Mouse (Mus musculus) spleen, adult 2 months (tissue): Measurements from ENCODE around the gene Ric1. TPM values are rescaled to one million over a fixed set of nuclear protein-coding genes. Genes with fewer than 3 reads are reported as not detected.
"Not testable (repeated sequence)": the region's sequence is repeated elsewhere in the genome, so short reads cannot be mapped to it uniquely, and the experiment has no call there.

Source experiments
- DNase-seq, 2 experiments: peaks; one replicate each; pipeline versions ENCODE4 v3.0.0 to v3.0.0-alpha.2; 2012 to 2021; ENCODE audit warnings: low spot score in 2 of 2, low read depth in 1 of 2
- H3K27ac ChIP-seq: fragments of 200-500 bp; 2 replicates; pipeline ENCODE4 v1.5.1; 2012; ENCODE audit warnings: low read length, inconsistent platforms; ENCODE audit not compliant: insufficient read depth
- H3K27me3 ChIP-seq: fragments of 200-500 bp; 2 replicates; pipeline ENCODE4 v1.6.1; 2012; ENCODE audit warnings: mild to moderate bottlenecking, moderate library complexity, low read length, inconsistent platforms; ENCODE audit not compliant: control insufficient read depth, insufficient read depth
- H3K36me3 ChIP-seq: fragments of 200-500 bp; 2 replicates; pipeline ENCODE4 v1.6.1; 2012; ENCODE audit warnings: mild to moderate bottlenecking, low read length, inconsistent platforms; ENCODE audit not compliant: control insufficient read depth, insufficient read depth
- H3K4me1 ChIP-seq: fragments of 200-500 bp; 2 replicates; pipeline ENCODE4 v1.6.1; 2011; ENCODE audit warnings: inconsistent platforms; ENCODE audit not compliant: control insufficient read depth, insufficient read depth, insufficient read length
- H3K4me3 ChIP-seq: fragments of 200-500 bp; 2 replicates; pipeline ENCODE4 v1.5.1; 2011; ENCODE audit warnings: mild to moderate bottlenecking, inconsistent platforms; ENCODE audit not compliant: insufficient read depth, insufficient read length; ENCODE audit errors: extremely low read depth
- CTCF ChIP-seq: fragments of 200-500 bp; IDR thresholded peaks from 2 replicates; pipeline ENCODE4 v1.5.1; 2011; ENCODE audit warnings: mild to moderate bottlenecking, inconsistent platforms; ENCODE audit not compliant: insufficient read depth, insufficient read length, insufficient replicate concordance; ENCODE audit errors: extremely low read depth
- POLR2A ChIP-seq: fragments of 200-500 bp; IDR thresholded peaks from 2 replicates; pipeline ENCODE4 v1.6.1; 2011; ENCODE audit warnings: low read depth, low read length, inconsistent platforms
- WGBS: fragments of 180-500 bp; shearing (Covaris S2); methylation state at CpG from one replicate; pipeline ENCODE4 v1.1.7; 2018; 5-methylcytosine and 5-hydroxymethylcytosine counted together
- polyA plus RNA-seq: library from polyadenylated mRNA; depleted of rRNA; stranded (reverse); fragments of >200 nt; gene quantifications from 2 replicates; pipeline ENCODE4 v1.2.3, GENCODE M21; 2012

The Ric1 gene
- polyA plus RNA-seq, 1 experiment = 6.7 TPM

DNA sequence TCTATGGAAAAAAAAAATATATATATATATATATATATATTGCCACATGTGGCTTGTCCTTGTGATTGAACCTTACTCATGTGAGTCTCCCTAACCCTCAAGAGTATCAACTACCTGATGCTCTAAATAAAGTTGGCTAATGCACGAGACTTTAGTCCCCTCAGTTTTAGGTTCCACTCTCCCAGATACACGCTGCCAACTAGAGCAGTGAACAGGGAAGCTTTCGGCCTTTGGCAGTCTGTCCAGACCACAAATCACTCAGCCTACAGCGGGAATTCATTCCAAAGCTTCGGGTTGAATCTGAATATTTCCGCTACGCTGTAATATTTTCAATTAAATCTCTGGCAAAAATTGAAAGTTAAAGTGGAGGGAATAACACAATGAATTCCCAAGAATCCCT is 3.7 kb upstream of the Ric1 start:
- no peaks in the 10 kb centered on the region; the same call in 1 of the 2 replicates for H3K27me3 ChIP-seq
- WGBS = 88% methylated on average over 7 of the region's 7 CpGs
- TF ChIP-seq POLR2A (no peak), CTCF (no peak)
- H3K4me3 ChIP-seq = no peak overlapping the region
- no peak for DNase-seq
- no peaks in the 10 kb centered on the region; the same call in 1 of the 2 replicates for H3K36me3 ChIP-seq
- no peak overlapping the region for H3K27ac ChIP-seq
- peaks cover under 1% of the 10 kb centered on the region; the same call in 1 of the 2 replicates for H3K4me1 ChIP-seq

DNA sequence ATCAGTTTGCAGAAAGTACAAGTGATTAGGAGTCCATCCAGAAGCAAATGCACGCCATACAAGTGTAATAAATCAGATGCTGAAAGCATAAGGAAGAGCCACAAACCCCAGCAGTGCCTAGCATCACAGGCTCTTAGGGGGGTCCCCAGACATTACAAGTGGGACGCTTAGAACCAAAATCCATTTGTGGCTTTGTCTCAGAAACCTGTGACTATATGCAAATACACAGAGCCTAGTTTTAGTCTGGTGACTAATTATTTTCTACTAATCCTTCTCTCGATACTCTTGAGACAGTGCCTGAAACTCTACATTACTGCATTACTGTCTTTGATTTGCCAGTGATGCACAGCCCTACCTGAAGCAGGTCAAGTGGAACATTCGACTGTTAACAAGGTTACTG is 3.2 kb upstream of the Ric1 start:
- DNase-seq = no peak
- no peaks in the 10 kb centered on the region; the same call in 1 of the 2 replicates for H3K36me3 ChIP-seq
- 77% methylated on average over 4 of the region's 4 CpGs for WGBS
- no peaks in the 10 kb centered on the region; the same call in 1 of the 2 replicates for H3K27me3 ChIP-seq
- TF ChIP-seq POLR2A (no peak), CTCF (no peak)
- H3K4me1 ChIP-seq = peaks cover 4% of the 10 kb centered on the region
- H3K27ac ChIP-seq = no peak overlapping the region
- no peak overlapping the region for H3K4me3 ChIP-seq

- Histone ChIP-seq H3K4me1 (peaks cover 4% of the 10 kb centered on the region), H3K27ac (no peak overlapping the region), H3K27me3 (no peaks in the 10 kb centered on the region; the same call in 1 of the 2 replicates), H3K4me3 (no peak overlapping the region), H3K36me3 (no peaks in the 10 kb centered on the region; the same call in 1 of the 2 replicates)
- DNase-seq = no peak
- 61% methylated on average over 10 of the region's 10 CpGs for WGBS
- no peak for TF ChIP-seq CTCF
- no peak for TF ChIP-seq POLR2A
Observed at GRCm38 (mm10) chr19:29520996-29521560, 1.0 kb upstream of the Ric1 start.

DNA sequence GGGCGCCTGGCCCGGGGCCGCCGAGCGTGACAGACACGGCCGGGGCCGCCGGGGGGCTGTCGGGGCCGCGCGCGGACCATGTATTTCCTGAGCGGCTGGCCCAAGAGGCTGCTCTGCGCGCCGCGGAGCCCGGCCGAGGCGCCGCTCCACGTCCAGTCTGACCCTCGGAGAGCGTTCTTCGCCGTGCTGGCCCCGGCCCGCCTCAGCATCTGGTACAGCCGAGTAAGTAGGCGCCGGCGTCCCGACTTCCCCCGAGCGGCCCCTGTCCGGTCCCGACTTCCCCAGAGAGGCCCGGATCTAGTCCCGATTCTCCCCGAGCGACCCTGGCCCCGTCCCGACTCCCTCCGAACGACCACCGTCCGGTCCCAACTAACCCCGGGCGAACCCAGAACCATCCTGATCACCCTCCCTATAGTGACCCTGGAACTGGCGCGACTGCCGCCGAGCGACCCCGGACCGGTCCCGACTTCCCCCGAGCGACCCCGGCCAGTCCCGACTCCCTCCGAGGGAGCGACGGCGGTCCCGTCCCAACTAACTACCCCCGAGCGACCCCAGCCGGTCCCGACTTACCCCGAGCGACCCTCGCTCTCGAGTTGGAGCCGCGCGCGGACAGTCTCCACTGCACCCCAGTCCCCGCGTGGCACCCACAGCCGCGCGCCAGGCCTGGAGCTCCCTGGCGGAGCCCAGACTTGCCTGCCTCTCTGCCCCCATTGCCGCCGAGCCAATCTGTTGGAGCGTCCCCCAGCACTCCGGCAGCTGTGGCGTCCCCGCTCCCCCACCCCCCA is 555 bp downstream of the Ric1 start:
- peaks cover 4% of the 10 kb centered on the region for H3K4me1 ChIP-seq
- no peak for TF ChIP-seq POLR2A
- TF ChIP-seq CTCF = no peak
- DNase-seq = peak in 1 of 2 experiments; percentile 39
- H3K4me3 ChIP-seq = peak overlapping the region; percentile 100
- H3K27me3 ChIP-seq = no peaks in the 10 kb centered on the region; the same call in 1 of the 2 replicates
- no peaks in the 10 kb centered on the region; the same call in 1 of the 2 replicates for H3K36me3 ChIP-seq
- peak overlapping the region; percentile 79 for H3K27ac ChIP-seq
- WGBS = under 1% methylated on average over 86 of the region's 92 CpGs

DNA sequence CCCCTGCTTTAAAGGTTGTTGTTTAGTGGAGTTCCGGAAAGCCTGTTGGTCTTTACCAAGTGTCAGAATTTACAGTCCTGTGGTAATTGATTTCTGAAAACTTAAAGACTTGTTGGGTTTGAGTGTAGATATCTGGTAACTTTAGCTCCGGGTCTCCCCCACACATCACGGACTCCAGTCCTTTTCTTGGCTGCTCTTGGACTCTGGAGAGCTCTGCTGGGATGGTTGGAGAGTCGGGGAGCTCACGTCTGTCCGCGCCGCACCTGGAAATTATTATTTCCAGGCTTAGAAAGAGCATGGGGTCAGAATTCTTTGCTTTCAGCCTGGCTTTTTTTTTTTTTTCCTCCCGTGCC is 1.1 kb downstream of the Ric1 start:
- Histone ChIP-seq H3K27me3 (no peaks in the 10 kb centered on the region; the same call in 1 of the 2 replicates), H3K36me3 (no peaks in the 10 kb centered on the region; the same call in 1 of the 2 replicates), H3K27ac (no peak overlapping the region), H3K4me1 (peaks cover 4% of the 10 kb centered on the region), H3K4me3 (peak overlapping the region; percentile 100)
- DNase-seq = no peak
- no peak for TF ChIP-seq POLR2A
- TF ChIP-seq CTCF = no peak
- WGBS = 2% methylated on average over 9 of the region's 9 CpGs

- no peaks in the 10 kb centered on the region; the same call in 1 of the 2 replicates for H3K27me3 ChIP-seq
- peaks cover 4% of the 10 kb centered on the region for H3K4me1 ChIP-seq
- no peak for TF ChIP-seq CTCF
- TF ChIP-seq POLR2A = no peak
- H3K27ac ChIP-seq = no peak overlapping the region
- no peak for DNase-seq
- H3K4me3 ChIP-seq = peak overlapping the region; percentile 100
- H3K36me3 ChIP-seq = no peaks in the 10 kb centered on the region
- 40% methylated on average over 5 of the region's 5 CpGs for WGBS
Observed at GRCm38 (mm10) chr19:29523701-29524100, 1.6 kb downstream of the Ric1 start.

DNA sequence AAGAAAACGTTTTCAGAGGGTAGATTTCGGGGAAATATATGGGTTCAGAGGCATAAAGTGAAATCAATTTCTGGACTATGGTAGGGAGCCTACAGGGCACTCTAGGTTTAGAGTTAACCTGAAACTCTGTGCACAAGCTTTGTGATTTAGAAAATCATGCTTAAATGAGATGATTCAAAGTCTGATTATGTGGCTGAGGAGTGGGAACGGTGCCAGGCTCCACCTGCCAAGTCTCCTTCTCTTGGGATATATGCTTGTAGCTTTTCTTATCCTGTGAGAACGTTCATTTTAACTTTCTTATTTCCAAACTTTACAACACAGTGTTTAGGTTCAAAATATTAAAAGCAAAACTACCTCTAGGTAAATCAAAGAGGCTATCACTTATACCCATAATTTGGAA is 2.5 kb downstream of the Ric1 start:
- Histone ChIP-seq H3K36me3 (no peaks in the 10 kb centered on the region), H3K27me3 (no peaks in the 10 kb centered on the region; the same call in 1 of the 2 replicates), H3K27ac (no peak overlapping the region), H3K4me3 (no peak overlapping the region), H3K4me1 (peaks cover 4% of the 10 kb centered on the region)
- DNase-seq = no peak
- WGBS = 71% methylated on average over 4 of the region's 4 CpGs
- no peak for TF ChIP-seq CTCF
- TF ChIP-seq POLR2A = no peak

DNA sequence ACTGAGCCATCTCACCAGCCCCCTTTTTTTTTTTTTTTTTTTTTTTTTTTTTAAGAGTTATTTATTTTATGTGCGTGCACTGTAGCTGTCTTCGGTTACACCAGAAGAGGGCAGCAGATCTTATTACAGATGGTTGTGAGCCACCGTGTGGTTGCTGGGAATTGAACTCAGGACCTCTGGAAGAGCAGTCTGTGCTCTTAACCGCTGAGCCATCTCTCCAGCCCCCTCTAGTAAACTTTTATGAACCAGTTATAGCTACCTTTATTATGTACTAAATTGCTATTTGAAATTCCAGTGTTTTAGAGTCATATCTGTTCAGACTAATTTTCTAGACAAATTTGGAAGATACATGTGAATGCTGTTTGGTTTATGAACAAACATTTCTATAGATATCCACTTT is 3.5 kb downstream of the Ric1 start:
- not testable (repeated sequence) for H3K36me3 ChIP-seq, H3K4me1 ChIP-seq, H3K27ac ChIP-seq, H3K27me3 ChIP-seq, DNase-seq, H3K4me3 ChIP-seq
- WGBS = 85% methylated on average over 4 of the region's 4 CpGs
